Mouse (Mus musculus) liver, embryonic 15.5 days (tissue): ENCODE data around the gene Nme1. TPM values are rescaled to one million over a fixed set of nuclear protein-coding genes. Genes with fewer than 3 reads are reported as not detected.

Experiments used
- ATAC-seq: fragments of 200-750 bp; cut with Nextera tagmentation; 2 replicates; pipeline ENCODE4 v1.8.0; 2017; ENCODE audit warnings: moderate number of reproducible peaks, mild to moderate bottlenecking, moderate library complexity; ENCODE audit not compliant: insufficient read depth
- H3K27ac ChIP-seq: fragments of 300-500 bp; sonication (generic); replicated peaks from 2 replicates; pipeline ENCODE4 v1.5.1; 2015; ENCODE audit warnings: mild to moderate bottlenecking, inconsistent platforms
- H3K27me3 ChIP-seq: fragments of 300-500 bp; sonication (generic); 2 replicates; pipeline ENCODE4 v1.6.1; 2015; ENCODE audit warnings: mild to moderate bottlenecking, inconsistent platforms
- H3K36me3 ChIP-seq: fragments of 300-500 bp; sonication (generic); replicated peaks from 2 replicates; pipeline ENCODE4 v1.6.1; 2015; ENCODE audit warnings: moderate library complexity, mild to moderate bottlenecking, inconsistent platforms
- H3K4me1 ChIP-seq: fragments of 300-500 bp; sonication (generic); replicated peaks from 2 replicates; pipeline ENCODE4 v1.6.1; 2015; ENCODE audit warnings: inconsistent platforms
- H3K4me2 ChIP-seq: fragments of 300-500 bp; sonication (generic); 2 replicates; pipeline ENCODE4 v1.6.1; 2015; ENCODE audit warnings: moderate library complexity, mild to moderate bottlenecking, inconsistent platforms
- H3K4me3 ChIP-seq: fragments of 300-500 bp; sonication (generic); replicated peaks from 2 replicates; pipeline ENCODE4 v1.5.1; 2015; ENCODE audit warnings: mild to moderate bottlenecking, inconsistent platforms
- H3K9ac ChIP-seq: fragments of 300-500 bp; sonication (generic); 2 replicates; pipeline ENCODE4 v1.6.1; 2015; ENCODE audit warnings: moderate library complexity, mild to moderate bottlenecking, inconsistent platforms
- H3K9me3 ChIP-seq: fragments of 300-500 bp; sonication (generic); replicated peaks from 2 replicates; pipeline ENCODE4 v1.6.1; 2016; ENCODE audit warnings: inconsistent platforms
- WGBS: fragments of 180-500 bp; shearing (Covaris S2); methylation state at CpG from one replicate; pipeline ENCODE4 v1.1.7; 2015; ENCODE audit warnings: mixed read lengths; ENCODE audit not compliant: insufficient replicate concordance; 5-methylcytosine and 5-hydroxymethylcytosine counted together
- polyA plus RNA-seq: library from polyadenylated mRNA; unstranded; fragments of >200 nt; fragmentation: Nextera tagmentation; extraction: Ambion mirVana; gene quantifications from 2 replicates; pipeline ENCODE4 v1.2.1, GENCODE M21; 2015

Nme1 gene
- polyA plus RNA-seq, result 105 and 107 TPM in 2 replicates

- Histone ChIP-seq H3K36me3 (peaks cover 29% of the 10 kb centered on the region), H3K27ac (peak within 1 kb of the TSS; percentile 69), H3K4me3 (peak within 1 kb of the TSS; percentile 75), H3K27me3 (no peaks in the 10 kb centered on the region), H3K9ac (peak within 1 kb of the TSS; percentile 72), H3K4me2 (peak within 1 kb of the TSS; percentile 90), H3K4me1 (peaks cover 31% of the 10 kb centered on the region), H3K9me3 (no peaks in the 10 kb centered on the region)
- WGBS, result under 1% methylated on average over 40 of the region's 40 CpGs
- peak; percentile 95 for ATAC-seq
These were observed at the start of gene Nme1, which contains the start of gene Gm20390 for GRCm38 (mm10) chr11:93968005-93968847. Gene Nme1, minus strand, starts transcription at chr11:93968521. Gene Gm20390, minus strand, starts transcription at chr11:93968293.

- Histone ChIP-seq H3K4me1 (peaks cover 22% of the 10 kb centered on the region), H3K27ac (no peak overlapping the region), H3K36me3 (no peaks in the 10 kb centered on the region), H3K9ac (no peak overlapping the region), H3K4me3 (no peak overlapping the region), H3K9me3 (no peaks in the 10 kb centered on the region), H3K27me3 (no peaks in the 10 kb centered on the region), H3K4me2 (no peak overlapping the region)
- no peak for ATAC-seq
- WGBS, result 62% methylated on average over 2 of the region's 2 CpGs
These were observed 35.0 kb upstream of the Nme1 start for GRCm38 (mm10) chr11:94003346-94003745.

GRCm38 (mm10) chr11:93999276-93999675, 31.0 kb upstream of the Nme1 start:
- no peak overlapping the region for H3K27ac ChIP-seq

DNA sequence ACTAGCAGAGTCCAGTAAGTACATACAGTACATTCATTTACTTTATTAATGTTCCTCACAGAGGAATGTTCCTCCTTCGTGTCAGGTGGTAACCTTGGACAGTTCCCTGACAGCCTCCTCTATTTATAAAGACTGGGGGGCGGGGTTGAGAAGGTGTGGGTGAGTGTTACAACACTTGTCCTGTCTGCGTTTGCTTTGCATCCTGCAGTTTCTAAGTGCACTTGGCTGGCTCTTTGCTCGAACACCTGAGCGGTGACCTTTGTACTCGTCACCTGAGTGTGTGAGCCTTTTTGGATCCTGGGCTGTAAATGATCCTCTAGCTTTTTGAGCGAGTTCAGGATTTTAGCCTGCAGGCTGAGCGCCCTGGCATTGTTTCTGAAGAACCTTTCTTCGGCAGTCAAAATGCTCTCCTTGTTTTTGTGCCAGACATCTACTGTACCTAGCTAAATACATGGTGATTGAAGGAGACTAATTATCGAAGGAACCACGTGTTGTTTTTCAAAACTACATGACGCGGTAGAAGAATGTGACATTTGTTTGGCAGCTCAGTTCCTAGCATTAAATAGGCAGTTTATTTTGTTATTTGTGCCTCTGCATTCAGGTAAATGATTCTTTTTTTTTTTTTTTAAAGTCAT, 28.9 kb upstream of the Nme1 start:
- peak overlapping the region; percentile 97 for H3K4me2 ChIP-seq
- peak overlapping the region; percentile 96; the same call in 1 of the 2 replicates for H3K9ac ChIP-seq
- no peaks in the 10 kb centered on the region for H3K9me3 ChIP-seq
- no peaks in the 10 kb centered on the region for H3K27me3 ChIP-seq
- 40% methylated on average over 13 of the region's 13 CpGs for WGBS
- H3K27ac ChIP-seq, result peak overlapping the region; percentile 99
- ATAC-seq, result no peak
- H3K4me1 ChIP-seq, result peaks cover 55% of the 10 kb centered on the region
- peak overlapping the region; percentile 94 for H3K4me3 ChIP-seq
- H3K36me3 ChIP-seq, result no peaks in the 10 kb centered on the region

More at GRCm38 (mm10) chr11:93999276-93999675, 31.0 kb upstream of the Nme1 start:
- H3K9ac ChIP-seq, result 0 out of 2 replicates have a peak overlapping the region, but pooled peaks have one; percentile 21
- no peak overlapping the region for H3K4me2 ChIP-seq
- no peaks in the 10 kb centered on the region for H3K9me3 ChIP-seq
- H3K27me3 ChIP-seq, result no peaks in the 10 kb centered on the region
- no peak for ATAC-seq
- H3K4me1 ChIP-seq, result peaks cover 49% of the 10 kb centered on the region
- no peaks in the 10 kb centered on the region for H3K36me3 ChIP-seq
- no peak overlapping the region for H3K4me3 ChIP-seq

GRCm38 (mm10) chr11:93996306-93997140, 28.2 kb upstream of the Nme1 start:
- Histone ChIP-seq H3K36me3 (no peaks in the 10 kb centered on the region), H3K4me1 (peaks cover 55% of the 10 kb centered on the region), H3K27ac (peak overlapping the region; percentile 99), H3K9me3 (no peaks in the 10 kb centered on the region), H3K4me3 (peak overlapping the region; percentile 94), H3K27me3 (no peaks in the 10 kb centered on the region), H3K4me2 (peak overlapping the region; percentile 97), H3K9ac (peak overlapping the region; percentile 96)
- ATAC-seq, result peak; percentile 17
- under 1% methylated on average over 58 of the region's 58 CpGs for WGBS

GRCm38 (mm10) chr11:93995720-93996305, 27.5 kb upstream of the Nme1 start, which contains the start of gene Spag9:
Gene Spag9, plus strand, starts transcription at chr11:93996091.
- Histone ChIP-seq H3K4me3 (peak within 1 kb of the TSS; percentile 94), H3K9me3 (no peaks in the 10 kb centered on the region), H3K27me3 (no peaks in the 10 kb centered on the region), H3K4me1 (peaks cover 55% of the 10 kb centered on the region), H3K27ac (peak within 1 kb of the TSS; percentile 99), H3K4me2 (peak within 1 kb of the TSS; percentile 97), H3K9ac (peak within 1 kb of the TSS; percentile 96), H3K36me3 (no peaks in the 10 kb centered on the region)
- WGBS, result under 1% methylated on average over 68 of the region's 70 CpGs
- peak; percentile 92 for ATAC-seq

GRCm38 (mm10) chr11:93995111-93995719, 26.9 kb upstream of the Nme1 start:
- H3K36me3 ChIP-seq, result no peaks in the 10 kb centered on the region
- no peaks in the 10 kb centered on the region for H3K9me3 ChIP-seq
- peaks cover 54% of the 10 kb centered on the region for H3K4me1 ChIP-seq
- peak overlapping the region; percentile 97 for H3K4me2 ChIP-seq
- 1% methylated on average over 15 of the region's 15 CpGs for WGBS
- peak overlapping the region; percentile 94 for H3K4me3 ChIP-seq
- H3K27me3 ChIP-seq, result no peaks in the 10 kb centered on the region
- H3K27ac ChIP-seq, result peak overlapping the region; percentile 99
- peak; percentile 72 for ATAC-seq
- peak overlapping the region; percentile 69 for H3K9ac ChIP-seq

GRCm38 (mm10) chr11:93994531-93994930, 26.2 kb upstream of the Nme1 start:
- peak overlapping the region; percentile 69 for H3K9ac ChIP-seq
- peak overlapping the region; percentile 97 for H3K4me2 ChIP-seq

GRCm38 (mm10) chr11:93988328-93989062, 20.2 kb upstream of the Nme1 start:
- H3K9me3 ChIP-seq, result no peaks in the 10 kb centered on the region
- H3K4me1 ChIP-seq, result peaks cover 15% of the 10 kb centered on the region
- ATAC-seq, result no peak
- peak overlapping the region; percentile 48 for H3K27ac ChIP-seq
- no peaks in the 10 kb centered on the region for H3K36me3 ChIP-seq
- no peaks in the 10 kb centered on the region for H3K27me3 ChIP-seq
- WGBS, result 43% methylated on average over 12 of the region's 12 CpGs
- no peak overlapping the region for H3K9ac ChIP-seq
- H3K4me3 ChIP-seq, result no peak overlapping the region
- no peak overlapping the region for H3K4me2 ChIP-seq

More at GRCm38 (mm10) chr11:93994531-93994930, 26.2 kb upstream of the Nme1 start:
- H3K36me3 ChIP-seq, result no peaks in the 10 kb centered on the region
- WGBS, result 53% methylated on average over 5 of the region's 5 CpGs
- peak overlapping the region; percentile 94 for H3K4me3 ChIP-seq
- ATAC-seq, result no peak
- no peaks in the 10 kb centered on the region for H3K27me3 ChIP-seq
- H3K4me1 ChIP-seq, result peaks cover 49% of the 10 kb centered on the region
- no peaks in the 10 kb centered on the region for H3K9me3 ChIP-seq
- peak overlapping the region; percentile 99 for H3K27ac ChIP-seq
